Mouse (Mus musculus): ENCODE data around the gene Sc5d. TPM values are rescaled to one million over a fixed set of nuclear protein-coding genes. Genes with fewer than 3 reads are reported as not detected.

Sc5d gene
- polyA plus RNA-seq, 1 experiment: 55.2 TPM

DNA sequence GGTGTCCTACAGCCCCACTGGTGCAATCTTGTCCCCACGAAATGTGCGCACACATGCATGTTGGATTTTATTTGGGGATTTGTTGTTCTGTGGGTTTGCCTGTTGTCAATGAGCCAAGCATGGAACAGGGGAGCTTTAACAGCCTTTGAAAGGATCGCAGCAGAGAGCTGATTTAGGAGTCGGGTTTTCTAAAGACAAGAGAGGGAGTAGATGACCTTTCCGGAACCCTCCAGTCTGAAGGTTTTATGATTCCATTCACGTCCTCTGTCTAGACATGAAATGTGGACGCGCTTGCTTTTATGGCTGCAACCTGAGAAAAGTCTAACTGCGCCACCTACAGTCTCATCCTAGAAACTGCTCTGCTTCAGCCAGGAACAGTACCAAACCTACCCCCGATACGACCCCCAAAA lies 23.5 kb downstream of the Sc5d start:
- Histone ChIP-seq H3K4me1 (ENCODE audit: control insufficient read depth, insufficient read depth, low read length) (peaks cover 4% of the 10 kb centered on the region; the same call in 1 of the 2 replicates), H3K27me3 (replicated peaks; ENCODE audit: control insufficient read depth, insufficient read depth, low read length) (no peaks in the 10 kb centered on the region), H3K27ac (ENCODE audit: insufficient read depth, low read depth, low read length) (no peak overlapping the region), H3K4me3 (ENCODE audit: insufficient read depth, low read depth, low read length) (no peak overlapping the region), H3K36me3 (ENCODE audit: control insufficient read depth, insufficient read depth, low read length) (no peaks in the 10 kb centered on the region)
- peak; percentile 62 for DNase-seq
- WGBS: 11% methylated on average over 11 of the region's 11 CpGs
- peak; percentile 73 for TF ChIP-seq CTCF (conservative IDR thresholded peaks at IDR 0.05; ENCODE audit: insufficient read depth, insufficient read length, low read depth, low read length)
- TF ChIP-seq POLR2A (IDR thresholded peaks at IDR 0.05; ENCODE audit: low read depth, low read length): no peak

DNA sequence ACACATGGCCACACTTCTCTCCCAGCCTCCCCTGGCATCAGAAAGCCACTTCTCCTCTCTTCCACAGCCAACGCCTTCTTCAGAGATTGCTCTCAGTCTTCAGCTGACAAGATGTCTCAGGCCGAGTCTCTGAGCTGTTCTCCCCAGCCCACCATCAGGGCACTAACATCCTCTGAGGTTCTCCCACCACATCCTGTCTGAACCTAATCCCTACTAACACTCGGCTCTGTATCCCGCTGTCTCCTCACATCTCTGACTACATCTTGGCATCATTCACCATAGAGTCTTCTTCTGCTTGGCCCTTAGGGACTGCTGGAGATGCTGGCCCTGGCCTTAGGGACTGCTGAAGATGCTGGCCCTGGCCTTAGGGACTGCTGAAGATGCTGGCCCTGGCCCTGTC lies 25.2 kb downstream of the Sc5d start:
- no peak for DNase-seq
- Histone ChIP-seq H3K4me3 (ENCODE audit: insufficient read depth, low read depth, low read length) (no peak overlapping the region), H3K27ac (ENCODE audit: insufficient read depth, low read depth, low read length) (no peak overlapping the region), H3K36me3 (ENCODE audit: control insufficient read depth, insufficient read depth, low read length) (no peaks in the 10 kb centered on the region), H3K4me1 (ENCODE audit: control insufficient read depth, insufficient read depth, low read length) (peaks cover 4% of the 10 kb centered on the region; the same call in 1 of the 2 replicates), H3K27me3 (replicated peaks; ENCODE audit: control insufficient read depth, insufficient read depth, low read length) (no peaks in the 10 kb centered on the region)
- 85% methylated on average over 4 of the region's 4 CpGs for WGBS
- TF ChIP-seq POLR2A (IDR thresholded peaks at IDR 0.05; ENCODE audit: low read depth, low read length): no peak
- no peak for TF ChIP-seq CTCF (conservative IDR thresholded peaks at IDR 0.05; ENCODE audit: insufficient read depth, insufficient read length, low read depth, low read length)

DNA sequence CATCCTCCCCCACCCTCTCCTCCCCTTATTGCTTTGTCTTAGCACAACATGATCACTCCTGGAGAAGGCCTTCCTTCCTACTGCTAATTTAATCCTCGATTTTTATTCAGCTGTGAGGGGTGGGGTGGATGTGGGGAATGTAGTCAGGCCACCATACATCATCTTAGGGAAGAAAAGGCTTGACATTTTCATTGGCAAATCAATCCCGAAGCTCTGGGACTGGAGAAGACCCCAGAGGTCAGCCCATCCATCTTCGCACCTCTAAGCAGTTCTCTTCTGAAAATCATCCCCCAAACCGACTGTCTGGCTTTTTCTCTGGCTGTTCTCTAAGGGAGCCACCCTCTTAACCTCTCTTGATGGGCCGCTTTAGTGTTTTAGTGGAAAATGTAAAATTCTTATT lies 32.9 kb downstream of the Sc5d start:
- Histone ChIP-seq H3K36me3 (ENCODE audit: control insufficient read depth, insufficient read depth, low read length) (no peaks in the 10 kb centered on the region), H3K27me3 (replicated peaks; ENCODE audit: control insufficient read depth, insufficient read depth, low read length) (no peaks in the 10 kb centered on the region; the same call in 1 of the 2 replicates), H3K4me1 (ENCODE audit: control insufficient read depth, insufficient read depth, low read length) (no peaks in the 10 kb centered on the region), H3K4me3 (ENCODE audit: insufficient read depth, low read depth, low read length) (no peak overlapping the region), H3K27ac (ENCODE audit: insufficient read depth, low read depth, low read length) (no peak overlapping the region)
- 46% methylated on average over 5 of the region's 5 CpGs for WGBS
- DNase-seq: no peak
- TF ChIP-seq POLR2A (IDR thresholded peaks at IDR 0.05; ENCODE audit: low read depth, low read length) (no peak), CTCF (conservative IDR thresholded peaks at IDR 0.05; ENCODE audit: insufficient read depth, insufficient read length, low read depth, low read length) (no peak)

DNA sequence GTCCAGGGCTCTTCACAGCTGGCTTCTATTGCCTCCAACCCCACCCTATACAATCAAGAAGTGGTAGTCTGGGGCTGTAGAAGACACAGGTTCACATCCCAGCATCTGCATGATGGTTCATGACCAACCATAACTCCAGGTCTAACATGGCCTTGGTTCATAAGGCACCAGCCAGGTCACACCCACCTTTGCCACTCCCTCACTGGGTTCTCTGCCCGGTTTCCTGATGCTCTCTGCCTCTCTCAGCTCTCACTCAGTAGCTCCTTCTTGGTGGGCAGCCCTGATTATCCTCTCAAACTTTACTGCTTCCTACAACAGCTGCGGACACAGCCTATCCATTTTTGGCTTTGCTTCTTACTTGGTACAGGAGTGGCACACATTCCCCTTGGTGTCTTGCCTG lies 33.7 kb downstream of the Sc5d start:
- 85% methylated on average over 2 of the region's 2 CpGs for WGBS
- H3K4me1 ChIP-seq (ENCODE audit: control insufficient read depth, insufficient read depth, low read length): no peaks in the 10 kb centered on the region
- no peak for TF ChIP-seq POLR2A (IDR thresholded peaks at IDR 0.05; ENCODE audit: low read depth, low read length)
- no peak for TF ChIP-seq CTCF (conservative IDR thresholded peaks at IDR 0.05; ENCODE audit: insufficient read depth, insufficient read length, low read depth, low read length)
- no peak overlapping the region for H3K27ac ChIP-seq (ENCODE audit: insufficient read depth, low read depth, low read length)
- no peaks in the 10 kb centered on the region for H3K36me3 ChIP-seq (ENCODE audit: control insufficient read depth, insufficient read depth, low read length)
- no peak overlapping the region for H3K4me3 ChIP-seq (ENCODE audit: insufficient read depth, low read depth, low read length)
- DNase-seq: no peak
- no peaks in the 10 kb centered on the region; the same call in 1 of the 2 replicates for H3K27me3 ChIP-seq (replicated peaks; ENCODE audit: control insufficient read depth, insufficient read depth, low read length)

DNA sequence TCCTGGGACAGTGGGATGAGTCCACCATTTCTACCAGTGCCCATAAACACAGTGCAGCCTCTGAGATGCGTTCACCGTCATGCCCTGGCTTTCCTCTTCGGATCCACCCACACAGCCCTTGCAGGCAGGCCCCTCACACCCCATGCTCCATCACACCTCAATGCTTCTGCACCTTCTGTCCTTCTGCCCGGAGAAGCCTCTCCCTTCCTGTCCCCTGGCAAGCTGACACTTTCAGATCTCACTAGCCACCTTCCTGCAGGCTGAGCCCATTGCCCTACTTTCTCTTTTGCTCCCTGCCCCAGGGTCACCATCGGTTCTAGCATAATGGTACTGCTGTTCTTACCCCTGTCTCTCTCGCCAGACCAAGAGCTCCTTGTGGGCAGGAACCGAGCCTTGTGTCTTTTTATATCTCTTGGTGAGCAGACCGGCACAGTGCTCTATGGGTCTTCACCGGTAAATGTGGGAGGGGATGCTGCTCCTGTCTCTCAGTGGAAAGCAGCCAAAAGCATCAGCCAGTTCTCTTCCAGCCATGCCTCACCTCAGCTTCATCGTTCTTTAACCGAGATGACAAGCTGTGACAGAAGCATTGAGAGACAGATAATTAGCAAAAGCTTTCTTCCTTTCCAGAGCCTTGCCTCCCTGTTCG lies 34.5 kb downstream of the Sc5d start:
- no peak for DNase-seq
- Histone ChIP-seq H3K27me3 (replicated peaks; ENCODE audit: control insufficient read depth, insufficient read depth, low read length) (no peaks in the 10 kb centered on the region; the same call in 1 of the 2 replicates), H3K4me3 (ENCODE audit: insufficient read depth, low read depth, low read length) (no peak overlapping the region), H3K36me3 (ENCODE audit: control insufficient read depth, insufficient read depth, low read length) (no peaks in the 10 kb centered on the region), H3K4me1 (ENCODE audit: control insufficient read depth, insufficient read depth, low read length) (no peaks in the 10 kb centered on the region), H3K27ac (ENCODE audit: insufficient read depth, low read depth, low read length) (no peak overlapping the region)
- TF ChIP-seq CTCF (conservative IDR thresholded peaks at IDR 0.05; ENCODE audit: insufficient read depth, insufficient read length, low read depth, low read length): no peak
- no peak for TF ChIP-seq POLR2A (IDR thresholded peaks at IDR 0.05; ENCODE audit: low read depth, low read length)
- 39% methylated on average over 12 of the region's 12 CpGs for WGBS

DNA sequence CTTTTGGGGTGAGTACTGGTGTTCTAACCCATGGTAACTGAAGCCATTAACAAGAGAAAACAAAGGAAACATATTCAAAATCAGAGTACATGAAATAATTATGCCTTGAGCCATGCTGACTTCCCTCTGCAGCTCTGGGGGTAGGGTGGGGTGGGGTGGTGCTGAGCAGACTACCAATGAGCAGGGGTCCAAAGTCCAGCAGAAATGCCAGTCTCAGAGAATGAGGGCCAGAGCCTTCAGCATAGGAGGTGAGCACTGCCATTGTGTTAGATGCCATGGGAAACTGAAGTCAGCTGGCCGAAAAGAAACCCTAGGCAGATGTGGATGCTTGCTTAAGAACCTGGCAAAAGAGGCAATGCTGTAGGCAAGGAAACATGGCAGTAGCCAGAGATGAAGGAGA lies 36.3 kb downstream of the Sc5d start:
- Histone ChIP-seq H3K27ac (ENCODE audit: insufficient read depth, low read depth, low read length) (no peak overlapping the region), H3K36me3 (ENCODE audit: control insufficient read depth, insufficient read depth, low read length) (no peaks in the 10 kb centered on the region), H3K27me3 (replicated peaks; ENCODE audit: control insufficient read depth, insufficient read depth, low read length) (no peaks in the 10 kb centered on the region), H3K4me1 (ENCODE audit: control insufficient read depth, insufficient read depth, low read length) (no peaks in the 10 kb centered on the region), H3K4me3 (ENCODE audit: insufficient read depth, low read depth, low read length) (no peak overlapping the region)
- TF ChIP-seq CTCF (conservative IDR thresholded peaks at IDR 0.05; ENCODE audit: insufficient read depth, insufficient read length, low read depth, low read length): no peak
- TF ChIP-seq POLR2A (IDR thresholded peaks at IDR 0.05; ENCODE audit: low read depth, low read length): no peak
- 90% methylated on average over 1 of the region's 1 CpGs for WGBS
- no peak for DNase-seq

DNA sequence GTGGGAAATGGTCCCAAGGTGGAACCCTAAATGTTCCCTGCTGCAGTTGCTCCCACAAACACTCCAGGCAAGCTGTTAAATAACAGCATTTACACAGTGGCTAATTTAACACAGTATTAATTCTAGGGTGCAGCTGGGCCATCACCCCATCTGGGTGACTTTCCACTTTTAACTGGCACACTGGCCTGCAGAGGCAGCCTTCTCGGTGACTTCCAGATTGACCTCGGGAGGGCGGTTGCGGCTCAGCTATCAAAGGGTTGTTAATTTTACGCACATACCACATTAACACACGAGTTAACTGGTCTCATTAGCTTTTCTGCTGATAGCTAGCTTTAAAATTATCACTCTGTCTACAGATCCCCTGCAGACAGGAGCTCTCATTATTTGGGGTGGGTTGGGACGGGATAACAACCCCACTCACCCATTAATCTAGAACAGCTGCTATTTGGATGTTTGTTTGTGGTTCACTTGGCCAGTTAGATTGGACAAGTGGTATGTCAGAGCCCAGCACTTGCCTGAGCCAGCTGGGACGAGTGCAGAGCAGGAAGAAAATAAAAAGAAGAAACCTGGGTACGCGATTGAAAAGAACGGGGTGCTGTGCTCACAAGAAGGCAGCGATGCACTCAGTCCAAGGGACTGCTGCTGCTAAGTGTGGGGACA lies 44.9 kb downstream of the Sc5d start:
- WGBS: 30% methylated on average over 12 of the region's 12 CpGs
- Histone ChIP-seq H3K27ac (ENCODE audit: insufficient read depth, low read depth, low read length) (no peak overlapping the region), H3K4me3 (ENCODE audit: insufficient read depth, low read depth, low read length) (no peak overlapping the region), H3K4me1 (ENCODE audit: control insufficient read depth, insufficient read depth, low read length) (no peaks in the 10 kb centered on the region), H3K27me3 (replicated peaks; ENCODE audit: control insufficient read depth, insufficient read depth, low read length) (no peaks in the 10 kb centered on the region), H3K36me3 (ENCODE audit: control insufficient read depth, insufficient read depth, low read length) (no peaks in the 10 kb centered on the region)
- TF ChIP-seq CTCF (conservative IDR thresholded peaks at IDR 0.05; ENCODE audit: insufficient read depth, insufficient read length, low read depth, low read length): no peak
- no peak for TF ChIP-seq POLR2A (IDR thresholded peaks at IDR 0.05; ENCODE audit: low read depth, low read length)
- DNase-seq: peak; percentile 36
